Mouse (Mus musculus): ENCODE measurements around the gene Trib2.

Gene Trib2

DNA sequence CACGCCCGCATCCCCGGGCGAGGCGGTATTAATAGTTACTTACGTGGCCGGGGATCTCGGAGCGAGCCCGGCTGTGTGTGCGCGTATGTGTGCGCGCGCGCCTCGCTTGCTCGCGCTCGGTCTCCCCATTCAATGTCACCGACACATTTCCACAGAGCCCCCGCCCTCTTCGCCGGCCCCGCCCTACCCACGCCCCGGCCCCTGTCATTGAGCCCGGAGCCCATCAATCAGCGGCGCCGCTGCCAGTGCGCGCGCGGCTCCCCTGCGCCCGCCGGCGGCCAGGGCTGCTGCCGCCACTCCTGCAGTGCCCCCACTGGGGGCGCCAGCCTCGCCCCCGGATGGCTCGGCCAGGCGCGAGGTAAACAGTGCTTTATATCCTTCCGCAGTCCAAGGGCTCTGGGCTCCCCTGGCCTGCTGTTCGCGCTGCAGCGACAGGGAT lies at the start of gene Trib2:
Gene Trib2, minus strand, starts transcription at position 183 of the 439 bp plus-strand sequence.
- DNase-seq (ENCODE audit: extremely low spot score, low spot score), result peak; percentile 96

DNA sequence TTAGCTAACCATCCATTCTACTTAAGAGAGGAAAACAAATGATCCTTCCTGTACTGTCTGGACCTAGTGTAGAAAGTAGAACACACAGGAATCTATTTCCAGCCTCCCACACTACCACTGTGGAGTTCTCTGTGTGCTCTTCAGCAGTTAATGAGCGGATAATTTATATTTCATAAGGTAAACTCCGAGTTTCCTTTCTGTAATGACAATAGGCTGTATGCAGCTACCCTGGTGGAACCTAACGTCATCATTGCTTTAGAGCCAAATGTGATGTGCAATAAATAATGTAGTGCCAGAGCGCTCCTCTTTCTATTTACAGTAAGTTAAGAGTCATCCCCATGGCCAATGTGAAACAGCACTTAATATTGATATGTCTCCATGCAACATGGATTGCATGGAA lies 41.3 kb upstream of the Trib2 start:
- no peak for DNase-seq (ENCODE audit: extremely low spot score, low spot score)

DNA sequence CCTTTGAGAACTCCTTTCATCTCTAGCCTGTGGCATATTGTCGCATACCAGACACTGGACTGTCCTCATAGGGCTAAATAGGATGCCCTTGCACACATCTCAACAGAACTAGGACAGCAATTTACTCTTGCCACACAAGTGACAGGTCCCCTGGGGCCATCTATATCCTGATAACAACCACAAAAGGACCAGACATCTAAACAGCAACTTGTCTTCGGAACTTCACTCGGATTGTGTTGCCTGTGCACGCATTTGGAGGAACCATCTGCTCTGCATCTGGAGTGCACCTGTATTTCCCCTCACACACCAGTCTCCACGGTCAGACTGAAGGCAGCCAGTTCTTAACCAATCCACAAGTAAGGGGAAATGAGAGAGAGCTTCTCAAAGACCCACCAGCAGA lies 39.2 kb upstream of the Trib2 start:
- no peak for DNase-seq (ENCODE audit: extremely low spot score, low spot score)

GRCm38 (mm10) chr12:15852781-15853180 lies 36.1 kb upstream of the Trib2 start:
- no peak for DNase-seq (ENCODE audit: extremely low spot score, low spot score)

GRCm38 (mm10) chr12:15852031-15852430 lies 35.3 kb upstream of the Trib2 start:
- DNase-seq (ENCODE audit: extremely low spot score, low spot score), result no peak

DNA sequence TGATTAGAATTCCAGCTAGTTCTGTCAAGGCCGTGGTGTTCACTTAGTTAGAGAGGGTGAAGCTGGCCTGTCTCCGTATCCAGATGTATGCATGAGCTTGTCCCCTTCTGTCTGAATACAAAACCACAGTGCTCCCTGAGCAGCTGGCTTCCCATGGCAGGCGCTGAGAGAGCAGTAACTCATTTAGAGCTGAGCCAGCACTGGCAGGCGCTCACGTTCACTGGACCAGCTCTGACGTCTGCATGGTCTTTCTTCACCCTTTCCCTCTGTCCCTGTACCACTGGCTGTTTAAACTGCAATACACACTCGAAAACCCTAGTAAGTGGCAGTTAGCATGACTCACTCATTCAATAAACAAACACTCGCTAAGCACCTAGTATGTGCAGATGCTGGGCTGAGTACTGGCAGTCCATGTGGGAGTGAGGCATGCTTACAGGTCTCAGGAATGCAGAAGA lies 33.7 kb upstream of the Trib2 start:
- no peak for DNase-seq (ENCODE audit: extremely low spot score, low spot score)

DNA sequence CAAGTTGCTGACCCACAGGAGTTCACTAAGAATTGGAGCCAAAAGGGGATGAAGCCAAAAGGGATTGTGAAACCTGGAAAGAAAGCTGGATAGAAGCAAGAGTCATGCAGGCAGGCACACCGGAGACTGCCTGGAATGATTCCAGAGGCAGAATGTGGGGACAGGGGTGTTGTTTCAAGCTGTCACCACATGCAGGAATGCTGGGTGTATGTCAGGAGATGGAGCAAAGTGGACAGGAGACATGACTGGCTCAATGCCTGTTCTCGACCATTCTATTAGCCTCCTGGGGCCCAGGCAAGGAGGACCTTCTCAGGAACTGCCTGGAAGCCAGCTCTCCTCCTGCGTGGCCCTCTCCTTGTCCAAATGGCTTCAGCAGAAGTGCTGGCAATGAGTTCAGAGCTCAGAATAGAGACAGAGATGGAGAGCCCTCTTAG lies 33.2 kb upstream of the Trib2 start:
- DNase-seq (ENCODE audit: extremely low spot score, low spot score), result peak; percentile 12

DNA sequence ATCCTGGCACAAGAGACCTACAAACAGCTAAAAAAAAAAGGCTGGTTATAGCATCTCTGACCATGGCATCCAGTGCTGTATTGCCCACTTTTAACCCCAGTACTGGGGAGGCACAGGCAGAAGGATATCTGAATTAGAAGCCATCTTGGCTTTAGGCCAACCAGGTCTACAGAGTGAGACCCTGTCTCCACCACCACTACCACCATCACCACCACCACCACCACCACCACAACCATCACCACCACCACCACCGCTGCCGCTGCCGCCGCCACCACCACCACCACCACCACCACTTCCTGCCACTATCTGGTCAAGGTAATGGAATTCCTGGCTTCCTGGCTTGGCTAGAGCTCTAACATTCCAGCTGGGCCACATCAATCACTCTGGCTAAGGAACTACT lies 31.7 kb upstream of the Trib2 start:
- no peak for DNase-seq (ENCODE audit: extremely low spot score, low spot score)

DNA sequence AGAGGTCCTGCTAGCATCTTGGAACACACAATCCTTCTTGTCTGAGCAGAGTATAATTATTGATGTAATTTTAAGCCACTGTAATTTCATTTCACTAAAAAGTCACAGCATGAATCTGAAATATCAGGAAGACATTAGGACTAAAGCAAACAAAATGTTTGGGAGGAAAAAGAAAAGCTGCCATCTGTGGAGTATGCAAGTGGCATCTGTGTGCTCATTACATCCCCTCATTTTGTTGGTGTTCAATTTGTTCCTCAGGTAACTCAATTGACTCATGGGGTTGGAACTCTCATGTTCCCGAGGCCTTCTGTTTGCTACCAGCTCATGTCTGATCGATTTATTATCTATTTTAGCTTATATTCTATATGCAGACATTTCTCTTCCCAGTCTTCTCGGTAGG lies 28.0 kb upstream of the Trib2 start:
- no peak for DNase-seq (ENCODE audit: extremely low spot score, low spot score)

GRCm38 (mm10) chr12:15840864-15841557 lies 24.3 kb upstream of the Trib2 start:
- no peak for DNase-seq (ENCODE audit: extremely low spot score, low spot score)

DNA sequence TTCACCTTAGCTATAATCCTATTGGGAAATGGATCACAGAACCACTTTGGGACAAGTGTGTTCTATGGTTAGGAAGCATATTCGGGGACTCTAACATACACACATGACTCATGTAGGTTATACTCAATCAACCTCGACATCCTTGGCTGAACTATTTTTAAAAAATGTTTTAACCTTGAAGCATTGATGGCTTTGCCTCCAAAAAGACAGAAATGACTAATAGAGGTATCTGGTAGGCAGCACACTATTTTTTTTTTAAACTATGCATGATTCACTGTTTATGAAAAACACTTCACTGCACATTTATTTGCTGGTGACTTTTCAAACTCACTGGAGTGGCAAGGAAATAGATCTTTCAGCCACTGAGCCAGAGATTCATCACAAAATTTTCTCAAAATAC lies 21.5 kb upstream of the Trib2 start:
- no peak for DNase-seq (ENCODE audit: extremely low spot score, low spot score)

GRCm38 (mm10) chr12:15837566-15837965 lies 20.8 kb upstream of the Trib2 start:
- no peak for DNase-seq (ENCODE audit: extremely low spot score, low spot score)

GRCm38 (mm10) chr12:15832674-15833052 lies 15.9 kb upstream of the Trib2 start:
- DNase-seq (ENCODE audit: extremely low spot score, low spot score), result no peak

DNA sequence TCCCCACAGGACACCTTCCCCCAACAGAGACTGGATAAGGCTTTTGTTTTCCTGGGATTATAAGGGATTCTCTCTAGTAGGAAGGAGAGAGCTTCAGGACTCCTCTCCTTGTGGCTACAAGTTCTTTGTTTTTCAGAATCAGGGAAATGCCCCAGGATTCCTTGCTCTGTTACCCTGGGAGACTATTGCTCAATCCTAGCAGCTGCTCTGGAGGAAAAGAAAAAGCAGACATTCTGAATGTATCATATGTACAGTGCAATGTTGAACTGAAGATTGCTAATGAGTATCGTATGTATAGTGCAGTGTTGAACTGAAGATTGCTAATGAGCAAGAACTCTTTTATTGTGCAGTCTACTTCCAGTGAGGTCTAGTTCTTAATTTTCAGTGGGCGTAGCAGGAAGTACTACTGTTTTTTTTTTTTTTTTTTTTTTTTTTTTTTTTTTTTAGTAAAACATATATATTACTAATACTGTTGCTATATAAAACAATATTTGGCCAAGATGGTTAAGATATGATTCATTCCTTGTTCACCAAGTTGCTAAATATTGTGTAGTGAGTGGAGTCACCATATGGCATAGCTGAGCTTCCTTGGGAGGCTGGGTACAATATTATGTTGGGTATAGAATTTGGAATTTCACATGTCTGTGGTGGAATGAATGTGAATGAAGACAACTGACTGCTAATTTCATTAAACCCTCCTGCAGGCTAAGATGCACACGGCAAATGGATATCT lies 15.4 kb upstream of the Trib2 start:
- DNase-seq (ENCODE audit: extremely low spot score, low spot score), result no peak

- no peak for DNase-seq (ENCODE audit: extremely low spot score, low spot score)
Measured at GRCm38 (mm10) chr12:15830750-15831149, 14.0 kb upstream of the Trib2 start.

DNA sequence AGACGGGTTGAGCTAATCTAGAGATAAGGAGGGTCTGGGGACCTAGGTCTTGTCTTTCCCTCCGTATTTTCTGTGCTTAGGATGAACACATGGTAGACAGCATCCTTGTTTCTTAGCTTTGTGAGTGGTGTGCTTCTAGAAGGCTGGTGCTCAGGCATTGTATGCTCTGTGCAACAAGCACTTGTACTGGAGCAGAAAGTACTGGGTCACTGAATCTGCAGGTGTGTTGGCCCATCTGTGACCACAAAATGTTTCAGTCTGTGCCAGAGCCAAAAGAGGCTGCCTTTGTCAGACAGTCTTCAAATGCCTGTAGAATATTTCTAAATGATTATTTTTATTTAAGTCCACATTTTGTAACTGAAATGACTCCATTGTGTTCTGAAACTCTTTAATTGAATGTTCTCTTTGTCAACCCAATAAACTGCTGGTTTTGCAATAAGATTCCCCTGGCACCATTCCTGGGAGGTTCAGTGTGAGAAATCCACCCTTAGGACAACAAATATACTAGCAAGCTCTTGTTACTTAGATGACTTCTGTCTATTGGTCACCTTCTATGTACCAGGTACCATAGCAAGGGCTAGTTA lies 12.2 kb upstream of the Trib2 start:
- no peak for DNase-seq (ENCODE audit: extremely low spot score, low spot score)

GRCm38 (mm10) chr12:15821019-15821418 lies 4.3 kb upstream of the Trib2 start:
- no peak for DNase-seq (ENCODE audit: extremely low spot score, low spot score)

DNA sequence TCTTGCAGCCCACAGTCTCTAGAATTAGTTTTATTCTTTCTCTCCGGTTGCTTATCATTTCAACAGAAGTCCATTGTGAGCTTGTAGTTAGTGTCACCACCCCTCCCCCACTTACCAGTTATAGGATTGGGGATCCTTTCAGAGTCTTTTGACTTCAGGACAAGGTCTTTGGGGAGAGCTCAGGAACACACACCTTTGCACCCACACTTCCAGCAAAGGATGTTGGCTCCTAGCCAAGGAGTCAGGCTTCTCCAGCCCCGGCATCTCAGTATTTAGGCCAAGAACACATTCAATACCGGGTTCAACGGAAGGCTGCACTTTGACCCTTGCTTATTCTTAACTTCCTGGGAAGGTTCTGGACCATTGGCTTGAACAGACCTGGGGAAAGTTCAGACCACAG lies 643 bp upstream of the Trib2 start:
- no peak for DNase-seq (ENCODE audit: extremely low spot score, low spot score)

DNA sequence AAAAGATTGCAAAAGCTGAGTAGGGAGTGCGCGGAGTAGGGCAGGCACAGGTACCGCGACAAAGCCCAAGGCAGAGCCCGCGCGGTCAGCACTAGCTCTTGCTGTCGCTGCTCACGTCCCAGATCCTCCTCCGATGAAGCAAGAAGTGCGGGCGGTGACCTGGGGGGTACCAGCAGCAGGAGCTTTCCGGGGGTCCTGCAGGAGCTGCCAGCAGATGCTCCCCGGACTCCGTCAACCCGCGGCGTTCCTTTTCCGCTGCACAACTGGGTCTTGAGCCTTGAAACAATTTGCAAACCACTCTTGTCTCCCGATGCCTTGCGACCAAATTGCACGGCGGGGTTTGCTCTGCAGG lies 492 bp downstream of the Trib2 start:
- peak; percentile 71 for DNase-seq (ENCODE audit: extremely low spot score, low spot score)

- peak; percentile 81 for DNase-seq (ENCODE audit: extremely low spot score, low spot score)
Measured at GRCm38 (mm10) chr12:15815576-15816253, 1.0 kb downstream of the Trib2 start.

GRCm38 (mm10) chr12:15815170-15815575 lies 1.5 kb downstream of the Trib2 start:
- peak; percentile 74 for DNase-seq (ENCODE audit: extremely low spot score, low spot score)

Measured in neural tube, embryonic 10.5 days (tissue).